Mouse (Mus musculus): ENCODE results near the gene Itpkb.
"Not testable (repeated sequence)": the region's sequence is repeated elsewhere in the genome, so short reads cannot be mapped to it uniquely, and the experiment has no call there.

The Itpkb gene

DNA sequence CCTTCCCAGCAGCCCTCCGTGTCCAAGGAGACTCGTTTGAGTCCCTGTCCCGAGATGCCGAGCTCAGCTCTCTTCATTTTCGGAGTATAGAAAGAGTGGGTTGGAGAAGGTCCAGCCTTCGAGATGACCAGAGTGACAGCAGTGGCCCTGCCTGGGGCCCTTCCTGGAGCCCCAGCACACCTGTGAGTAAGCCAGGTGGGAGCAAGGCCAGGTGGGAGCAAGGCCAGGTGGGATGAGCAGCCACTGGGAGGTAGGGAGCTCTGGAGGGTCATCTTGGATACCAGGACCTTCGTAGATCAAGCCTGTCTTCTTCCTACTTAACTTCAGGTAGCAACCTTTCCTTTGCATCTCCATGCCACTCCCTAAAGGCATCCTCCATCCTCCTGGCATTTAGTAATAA, 37.8 kb downstream of the Itpkb start:
- no peak for DNase-seq (ENCODE audit: low read depth)

DNA sequence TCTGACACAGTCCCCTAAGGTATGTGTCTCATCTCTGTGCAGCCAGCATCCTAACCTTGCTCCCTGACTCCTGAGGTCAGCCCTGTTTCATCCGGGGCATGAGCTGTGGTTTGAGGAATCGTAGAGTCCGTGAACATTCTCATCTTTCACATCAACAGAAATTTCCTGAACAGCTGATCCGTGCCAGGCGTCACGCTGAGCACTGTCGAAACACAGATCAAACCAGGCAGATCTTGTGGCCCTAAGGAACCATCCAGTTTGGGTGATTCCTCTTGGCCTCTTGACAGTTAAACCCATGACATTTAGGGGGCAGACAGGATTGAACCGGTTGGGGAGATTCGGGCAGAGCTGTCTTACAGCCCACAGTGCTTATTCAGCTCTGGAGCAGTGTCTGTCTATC, 38.4 kb downstream of the Itpkb start:
- DNase-seq (ENCODE audit: low read depth), result no peak

DNA sequence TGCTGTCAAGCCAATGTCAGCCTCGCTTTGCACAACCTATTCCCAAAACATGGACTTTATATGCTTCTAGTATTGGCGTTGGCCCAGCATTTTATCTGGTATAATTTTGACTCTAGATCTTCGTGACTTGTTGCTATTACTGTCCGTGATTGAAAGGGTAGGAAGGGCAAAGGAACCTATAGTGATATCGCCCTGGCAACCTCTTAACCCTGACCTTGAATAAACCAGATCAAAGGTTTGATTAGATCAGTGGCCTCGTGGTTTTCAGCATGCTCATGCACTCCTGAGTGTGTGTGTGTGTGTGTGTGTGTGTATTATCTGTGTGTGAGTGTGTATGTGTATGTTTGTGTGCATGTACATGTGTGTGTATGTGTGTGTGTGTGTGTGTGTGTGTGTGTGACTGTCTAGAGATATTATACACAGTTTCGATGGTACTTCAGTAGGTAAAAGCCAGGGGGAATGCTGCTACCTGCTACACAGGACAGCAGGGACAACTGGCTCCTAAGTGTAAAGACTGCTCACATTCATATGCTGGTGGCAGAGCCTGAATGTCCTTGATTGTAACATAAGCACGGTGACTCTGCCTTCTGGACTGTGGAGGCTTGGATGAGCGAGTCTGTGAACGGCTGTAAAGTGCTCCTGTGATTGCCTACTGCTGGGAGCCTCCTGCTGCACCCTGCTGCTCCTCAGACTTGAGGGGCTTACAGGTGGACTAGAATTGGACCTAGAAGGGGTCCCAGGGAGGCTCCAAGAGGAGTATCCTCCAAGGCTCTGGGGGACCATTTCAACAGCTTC, 40.8 kb downstream of the Itpkb start:
- no peak for DNase-seq (ENCODE audit: low read depth)

DNA sequence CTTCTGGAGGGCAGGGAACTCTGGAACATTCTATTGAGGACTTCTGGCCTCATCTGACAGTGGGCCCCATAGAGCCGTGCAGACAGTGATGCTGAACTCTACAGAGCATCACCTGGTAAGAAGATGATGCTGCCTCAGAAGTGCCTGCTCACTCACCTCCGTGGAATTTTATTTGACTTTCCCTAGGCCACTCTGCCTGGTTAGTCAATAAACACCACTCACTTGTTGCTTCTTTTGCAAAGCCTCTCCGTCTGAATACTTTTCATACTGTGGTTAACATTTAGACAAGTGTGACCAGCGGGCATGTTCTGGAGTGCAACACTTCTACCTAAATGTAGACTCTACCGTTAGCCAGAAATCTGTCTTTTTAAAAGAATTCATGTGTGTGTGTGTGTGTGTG, 42.0 kb downstream of the Itpkb start:
- not testable (repeated sequence) for DNase-seq (ENCODE audit: low read depth)

DNA sequence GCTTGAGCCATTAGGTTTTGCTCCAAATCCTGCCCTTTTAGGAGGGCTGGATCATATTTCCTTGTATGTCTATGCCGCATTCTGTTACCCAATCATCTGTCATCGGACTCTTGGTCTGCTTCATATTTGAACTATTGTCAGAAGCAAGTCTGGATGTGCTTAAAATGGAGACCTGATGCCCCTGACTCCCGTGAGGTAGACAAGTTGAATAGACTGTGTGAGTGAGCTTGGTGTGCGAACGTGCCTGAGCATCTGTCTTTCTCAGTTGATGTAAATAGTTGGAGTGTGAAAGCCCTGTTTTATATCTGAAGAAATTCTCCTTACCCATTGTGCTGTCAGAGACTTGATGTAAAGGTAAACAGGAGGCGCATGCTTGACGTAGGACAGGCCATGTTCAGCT, 46.3 kb downstream of the Itpkb start:
- DNase-seq (ENCODE audit: low read depth), result no peak

DNA sequence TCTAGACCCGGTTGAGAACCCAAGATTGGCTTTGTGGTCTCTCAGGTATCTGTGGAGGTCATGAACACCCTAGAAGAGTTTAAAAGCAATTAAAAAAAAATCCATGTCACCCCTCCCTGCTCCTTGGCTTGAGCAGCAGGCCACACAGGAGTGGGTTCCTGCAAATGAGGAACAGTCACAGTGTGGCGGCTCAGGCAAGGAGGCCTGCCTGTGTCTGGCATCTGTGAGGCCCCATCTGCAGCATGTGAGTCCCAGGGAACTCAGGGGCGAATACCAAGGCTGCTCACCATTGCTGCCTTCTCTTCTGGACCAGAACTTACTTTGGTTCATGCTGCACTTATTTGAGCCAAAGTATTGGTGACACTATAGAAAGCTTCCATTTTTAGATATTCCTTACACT, 49.3 kb downstream of the Itpkb start:
- DNase-seq (ENCODE audit: low read depth), result no peak

DNA sequence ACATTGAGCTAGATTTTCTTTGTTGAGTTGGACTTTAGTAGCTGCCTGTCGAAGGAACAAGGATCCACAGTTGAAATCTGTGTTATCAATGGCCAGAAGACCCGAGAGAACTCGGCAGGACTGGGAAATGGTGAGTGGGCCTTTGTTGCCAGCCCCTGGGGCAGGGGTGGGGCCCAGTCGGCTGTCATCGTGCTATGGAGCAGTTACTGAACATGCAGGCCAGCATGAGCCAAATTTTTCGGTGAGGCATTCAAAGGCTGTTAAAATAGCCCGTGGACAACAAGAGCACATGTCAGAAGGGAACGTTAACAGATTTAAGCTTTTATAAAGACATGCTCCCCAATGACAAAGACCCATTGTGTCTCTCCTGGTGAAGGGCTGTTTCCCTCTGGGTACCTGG, 52.1 kb downstream of the Itpkb start:
- DNase-seq (ENCODE audit: low read depth), result no peak

DNA sequence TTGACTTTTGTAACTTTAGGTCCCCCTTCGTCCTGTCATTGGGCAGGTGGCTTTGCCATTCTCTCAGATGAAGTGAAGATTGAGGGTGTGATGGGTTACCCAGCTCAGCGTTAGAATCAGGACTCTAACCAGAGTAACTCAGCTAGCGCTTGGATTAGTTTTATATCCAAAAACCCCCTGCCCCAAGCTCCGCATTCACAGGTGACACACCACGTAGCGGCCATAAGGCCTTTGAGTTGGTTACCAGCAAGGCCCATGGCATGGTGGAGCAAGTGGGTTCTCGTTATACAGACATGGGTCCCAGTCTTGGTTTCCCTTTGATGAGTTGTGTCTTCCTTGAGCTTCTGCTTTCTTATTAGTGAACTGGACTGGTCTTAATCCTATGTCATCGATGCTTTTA, 53.6 kb downstream of the Itpkb start:
- DNase-seq (ENCODE audit: low read depth), result no peak

DNA sequence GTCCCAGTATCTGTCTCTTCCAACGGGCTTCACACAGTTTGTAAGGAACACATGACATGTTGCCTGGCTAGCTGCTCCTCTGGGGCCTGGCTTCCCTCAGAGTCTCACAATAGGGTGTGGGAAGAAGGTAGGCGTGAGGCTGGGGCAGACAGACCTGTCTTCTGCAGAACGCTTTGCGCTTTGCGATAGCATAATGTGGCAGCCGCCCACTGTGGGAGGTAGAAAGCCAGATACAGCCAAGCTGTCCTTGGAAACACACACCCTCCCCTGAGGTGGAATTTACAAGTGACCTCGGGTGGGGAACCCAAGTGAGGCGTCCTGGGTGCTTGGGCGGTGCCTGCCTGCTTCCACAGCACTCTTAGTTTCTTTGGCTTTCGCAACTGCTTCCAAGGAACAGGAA, 54.2 kb downstream of the Itpkb start:
- no peak for DNase-seq (ENCODE audit: low read depth)

DNA sequence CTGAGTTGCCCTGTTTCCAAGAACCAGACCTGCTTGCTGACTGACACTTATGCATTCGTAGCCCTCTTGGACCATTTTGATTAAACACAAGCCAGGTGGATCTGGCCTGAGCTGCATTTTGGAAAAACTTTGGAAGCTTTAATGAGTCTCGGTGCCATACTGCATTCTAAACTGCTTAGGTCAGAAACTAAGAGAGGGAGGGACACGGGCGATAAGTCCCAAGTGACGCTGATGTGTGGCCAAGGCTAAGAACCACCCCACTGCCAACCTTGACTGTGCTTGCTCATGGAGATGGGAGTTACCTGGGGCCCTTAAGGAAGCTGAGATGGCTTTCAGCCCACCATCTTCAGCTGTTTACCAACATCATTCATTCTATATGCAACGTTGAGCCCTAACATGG, 55.0 kb downstream of the Itpkb start:
- no peak for DNase-seq (ENCODE audit: low read depth)

DNA sequence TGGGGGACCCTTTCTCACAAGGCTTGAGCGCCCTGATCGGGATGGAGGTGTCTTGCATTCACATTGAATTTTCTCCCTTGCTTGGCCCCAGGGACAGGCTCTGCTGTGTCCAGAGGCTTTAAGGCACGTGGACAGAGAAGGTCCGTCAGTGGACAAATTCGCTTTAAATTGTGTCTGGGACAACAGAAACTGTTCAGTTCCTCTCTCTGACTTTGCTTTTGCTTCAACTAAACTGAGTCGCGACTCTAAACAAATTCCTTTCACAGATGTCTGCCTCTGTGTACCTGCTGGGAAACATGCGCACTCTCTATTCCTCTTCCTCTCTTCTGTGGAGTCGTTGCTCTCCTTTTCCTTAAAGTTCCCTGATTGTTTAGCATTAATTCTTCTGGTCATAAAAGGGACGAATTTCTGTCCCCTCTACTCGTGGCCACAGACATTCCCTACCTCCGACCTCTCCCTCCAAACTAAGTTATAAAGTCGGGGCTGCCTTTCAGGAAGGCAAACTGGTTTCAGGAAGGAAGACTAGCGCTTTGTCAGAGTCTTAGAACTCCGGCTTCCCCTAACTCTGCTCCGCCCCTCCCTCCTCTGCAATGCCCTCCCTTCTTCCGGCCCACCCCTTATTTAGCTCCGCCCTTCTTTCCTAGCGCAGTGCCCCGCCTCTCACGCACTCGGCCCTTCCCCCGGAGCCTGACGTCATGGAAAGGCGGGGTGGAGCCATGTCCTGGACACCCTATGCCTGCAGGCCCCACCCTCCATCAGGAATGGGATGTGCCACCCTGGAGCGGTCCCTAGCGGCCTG, 56.9 kb downstream of the Itpkb start:
- DNase-seq (ENCODE audit: low read depth), result peak; percentile 97

DNA sequence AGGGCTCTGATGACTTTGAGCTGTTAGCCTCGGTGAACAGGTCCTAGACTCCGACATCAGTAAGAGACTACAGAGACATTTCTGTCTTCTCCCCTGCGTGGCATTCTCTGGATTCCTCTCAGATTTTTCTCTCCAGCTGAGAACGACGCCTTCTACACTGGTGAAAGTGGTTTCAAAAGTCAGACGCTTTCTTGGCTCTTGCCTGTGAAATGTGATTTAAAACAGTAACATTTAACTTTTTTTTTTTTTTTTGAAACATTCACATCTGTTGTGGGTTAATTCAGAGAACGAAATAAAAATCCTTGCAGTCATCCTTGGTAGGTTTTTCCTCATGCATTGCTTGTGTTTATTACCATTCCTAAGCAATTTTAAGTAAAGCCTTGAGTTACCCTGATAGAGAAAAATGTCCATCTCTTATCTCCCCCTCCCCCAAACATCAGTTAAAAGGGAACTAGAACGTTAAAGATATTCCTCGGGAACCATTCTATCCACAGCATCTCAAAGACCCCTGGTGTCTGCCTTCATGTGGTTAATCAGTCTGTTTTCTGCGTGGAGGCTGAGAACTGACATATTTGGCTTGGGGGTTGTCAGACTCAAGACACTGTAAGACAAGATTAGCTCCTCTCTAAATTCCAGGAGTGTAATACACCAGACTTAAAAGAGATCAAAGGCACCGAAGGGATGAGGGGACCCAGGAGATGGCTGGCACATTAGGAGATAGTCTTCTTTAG, 57.6 kb downstream of the Itpkb start:
- DNase-seq (ENCODE audit: low read depth), result peak; percentile 58

DNA sequence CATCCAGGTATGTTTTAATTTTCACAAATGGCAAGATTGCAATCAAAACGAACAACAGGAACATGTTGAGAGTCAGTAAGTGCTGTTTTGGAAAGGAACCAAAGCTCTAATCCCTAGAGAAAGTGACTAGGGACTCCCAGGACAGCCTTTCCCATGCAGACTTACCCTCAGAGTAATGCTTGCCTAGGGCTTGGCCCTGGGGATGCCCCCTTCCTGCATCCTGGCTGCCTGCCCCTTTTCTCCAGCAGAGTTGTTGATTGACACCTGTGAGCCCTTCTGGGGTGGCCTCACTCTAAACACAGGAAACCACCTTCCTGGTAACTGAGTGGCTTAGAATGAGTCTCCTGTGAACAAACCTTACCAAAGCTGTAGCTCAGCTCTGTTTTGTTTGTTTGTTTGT, 58.2 kb downstream of the Itpkb start:
- DNase-seq (ENCODE audit: low read depth), result peak; percentile 74

DNA sequence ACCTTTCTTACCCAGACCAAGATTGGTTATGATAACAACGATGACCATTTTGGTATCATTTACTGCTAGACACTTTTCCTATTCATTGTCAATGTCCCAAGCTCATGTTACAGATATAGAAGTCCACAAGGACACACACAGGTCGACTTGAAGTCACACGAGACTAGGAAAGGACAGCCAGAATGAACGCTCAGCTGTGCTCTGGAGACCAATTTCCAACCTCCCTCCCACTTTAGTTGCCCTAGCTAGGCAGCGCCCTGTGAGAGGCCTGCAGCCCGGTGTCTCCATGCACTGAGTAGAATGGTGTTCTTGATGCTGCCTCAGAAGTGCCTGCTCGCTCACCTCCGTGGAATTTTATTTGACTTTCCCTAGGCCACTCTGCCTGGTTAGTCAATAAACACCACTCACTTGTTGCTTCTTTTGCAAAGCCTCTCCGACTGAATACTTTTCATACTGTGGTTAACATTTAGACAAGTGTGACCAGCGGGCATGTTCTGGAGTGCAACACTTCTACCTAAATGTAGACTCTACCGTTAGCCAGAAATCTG, 59.0 kb downstream of the Itpkb start:
- not testable (repeated sequence) for DNase-seq (ENCODE audit: low read depth)

DNA sequence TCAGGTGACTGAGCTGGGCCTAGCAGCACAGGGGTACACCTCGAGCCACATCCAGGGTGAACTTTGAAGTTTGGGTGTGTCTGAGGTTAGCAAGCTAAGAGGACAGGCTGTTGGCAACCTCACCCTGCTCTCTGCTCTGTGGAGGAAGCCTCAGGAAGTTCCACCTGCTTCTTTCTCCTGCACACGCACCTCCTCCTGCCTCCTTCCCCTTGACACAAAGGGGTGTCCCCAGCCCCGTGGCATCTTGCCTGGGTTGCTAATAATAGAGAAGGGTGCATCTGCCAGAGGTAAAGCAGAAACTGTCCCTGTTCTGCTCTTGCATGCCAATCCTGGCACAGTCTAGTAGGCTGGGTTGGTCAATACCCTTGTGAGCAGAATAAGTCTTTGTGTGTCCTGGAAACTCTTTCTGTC, 60.0 kb downstream of the Itpkb start:
- peak; percentile 87 for DNase-seq (ENCODE audit: low read depth)

DNA sequence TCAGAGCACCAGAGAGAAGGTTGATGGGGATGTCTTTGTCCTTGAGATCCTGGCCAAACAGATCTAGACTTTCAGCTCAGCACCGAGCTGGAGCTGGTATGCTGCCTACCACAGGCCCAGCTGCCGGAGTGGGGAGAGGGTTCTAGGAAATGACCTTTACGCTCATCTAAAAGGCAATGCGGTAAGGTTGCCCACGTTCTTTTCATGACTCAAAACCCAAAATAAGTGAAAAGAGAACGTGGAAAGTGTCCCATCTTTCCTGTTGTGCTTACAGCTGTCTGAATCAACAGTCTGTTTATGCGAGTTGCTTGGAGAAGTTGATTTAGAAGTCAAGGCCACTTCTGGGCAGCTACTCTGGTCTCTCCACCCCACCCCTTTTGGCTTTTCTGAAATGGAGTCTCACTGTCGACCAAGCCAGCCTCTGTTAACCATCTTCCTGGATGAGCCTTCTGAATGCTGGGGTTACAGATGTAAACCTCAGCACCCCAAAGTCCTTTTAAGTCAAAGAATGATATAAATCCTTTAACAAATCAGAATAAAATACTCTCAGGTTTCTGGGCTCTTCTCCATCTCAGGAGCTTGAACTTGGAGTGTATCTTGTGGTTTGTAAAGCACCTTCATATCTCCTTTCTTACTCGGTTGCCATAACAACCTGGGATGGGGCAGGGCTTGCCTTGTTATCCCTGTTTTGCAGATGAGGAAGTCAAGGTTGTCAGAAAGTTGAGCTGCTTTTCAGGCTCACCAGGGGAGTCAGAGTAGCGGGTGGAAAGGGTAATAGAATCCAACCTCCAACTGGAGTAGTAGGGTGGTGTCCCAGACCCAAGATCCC, 60.7 kb downstream of the Itpkb start:
- peak; percentile 63 for DNase-seq (ENCODE audit: low read depth)

DNA sequence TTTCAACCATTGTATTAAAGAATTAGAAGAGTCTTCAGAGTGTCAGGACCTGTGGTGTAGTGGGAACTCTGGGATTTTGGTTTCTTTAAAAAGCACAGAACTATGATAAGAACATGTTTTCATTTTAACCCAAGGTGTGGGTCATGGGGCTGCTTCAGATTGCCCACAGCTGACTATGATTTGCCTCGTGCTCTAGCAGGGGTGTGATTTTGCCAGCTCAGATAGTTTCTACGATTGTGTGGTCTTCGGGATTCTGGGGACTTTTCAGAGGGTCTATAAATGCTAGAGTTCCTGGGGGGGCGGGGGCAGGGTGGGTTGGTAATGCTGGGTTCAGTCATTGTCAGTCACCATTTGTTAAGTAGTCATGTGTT, 61.3 kb downstream of the Itpkb start:
- no peak for DNase-seq (ENCODE audit: low read depth)

DNA sequence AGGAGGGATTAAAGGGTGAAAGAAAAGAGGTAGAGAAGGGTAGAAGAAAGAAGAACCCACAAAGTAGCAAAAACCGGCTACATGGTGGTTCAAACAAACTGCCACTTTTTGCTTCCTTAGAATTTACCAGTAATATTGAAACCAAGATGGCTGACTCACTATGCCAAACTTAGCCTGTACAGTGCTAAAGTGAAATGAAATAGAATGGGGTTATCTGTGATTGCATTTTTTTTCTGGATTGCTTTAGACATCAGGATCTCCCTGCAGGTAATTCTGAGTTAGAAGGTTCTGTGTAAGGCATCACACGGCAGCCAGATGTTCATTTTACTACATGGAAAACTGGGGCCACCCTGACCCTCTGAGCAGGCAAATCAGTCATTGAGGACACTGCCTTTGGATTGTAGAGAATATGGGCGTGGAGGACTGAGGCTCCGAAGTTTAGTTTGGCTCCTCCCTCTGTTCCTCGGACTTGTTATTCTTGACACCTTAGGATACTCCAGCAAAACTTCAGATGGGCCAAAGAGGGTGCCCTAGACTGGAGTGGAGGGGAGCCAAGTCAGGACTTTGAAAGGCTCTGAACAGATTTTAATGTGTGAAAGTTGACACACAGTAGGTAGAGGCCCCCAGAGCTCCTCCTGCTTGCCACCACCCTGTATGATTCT, 62.0 kb downstream of the Itpkb start:
- no peak for DNase-seq (ENCODE audit: low read depth)

DNA sequence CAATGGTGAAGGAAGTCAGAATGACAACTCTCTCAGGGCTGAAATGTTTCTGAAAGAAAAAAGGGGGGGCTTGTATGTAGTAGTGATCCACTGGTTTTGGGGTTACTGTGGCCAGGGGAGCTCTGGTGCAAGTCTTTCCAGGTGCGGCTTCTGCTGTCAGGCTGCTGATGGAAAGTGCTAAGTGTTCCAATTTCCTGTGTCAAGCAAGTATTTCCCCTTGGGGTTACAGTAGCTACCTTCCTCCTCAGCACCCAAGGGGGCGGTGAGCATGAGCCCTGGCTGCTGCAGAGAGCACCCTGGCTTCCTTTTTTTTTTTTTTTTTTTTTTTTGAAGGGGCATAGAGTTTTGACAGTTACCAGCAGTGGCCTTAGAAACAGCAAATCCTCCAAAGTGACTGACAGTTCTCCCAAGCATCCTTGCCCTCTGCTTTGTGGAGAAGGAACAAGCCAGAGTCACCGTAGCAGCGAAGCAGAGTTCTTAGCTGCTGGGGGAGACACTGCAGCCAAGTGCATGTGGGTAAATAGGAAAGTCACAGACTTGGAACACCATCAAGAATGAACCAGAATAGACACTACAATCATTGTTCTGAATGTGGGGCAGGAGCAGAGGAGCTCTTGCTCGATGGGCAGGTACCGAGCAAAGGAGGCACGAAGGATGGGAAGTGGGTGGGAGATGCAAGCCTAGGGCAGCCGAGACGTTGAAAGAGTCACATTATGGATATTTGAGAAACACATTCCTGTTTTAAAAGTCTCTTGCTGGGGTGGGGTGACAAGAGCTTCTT, 62.9 kb downstream of the Itpkb start:
- peak; percentile 79 for DNase-seq (ENCODE audit: low read depth)

DNA sequence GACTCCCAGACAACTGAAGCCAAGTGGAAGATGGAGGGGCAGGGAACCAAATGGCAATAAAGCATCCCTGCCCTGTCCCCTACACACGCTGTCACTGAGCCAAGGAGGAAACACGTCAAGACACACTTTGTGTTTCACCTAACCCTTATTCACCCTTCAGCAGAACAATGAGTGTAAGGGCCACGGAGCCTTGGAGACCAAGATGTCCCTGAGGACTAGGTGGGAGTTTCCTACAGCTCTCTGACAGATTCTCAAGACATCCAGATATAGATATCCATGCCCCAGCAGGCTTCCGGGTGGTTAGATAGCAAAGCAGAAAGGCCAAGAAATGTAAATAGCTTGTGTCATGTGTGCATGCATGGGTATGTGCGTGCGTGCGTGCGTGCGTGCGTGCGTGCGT, 63.6 kb downstream of the Itpkb start:
- no peak for DNase-seq (ENCODE audit: low read depth)
